Mouse (Mus musculus): Measurements from ENCODE around the gene Cirbp. TPM values are rescaled to one million over a fixed set of nuclear protein-coding genes. Genes with fewer than 3 reads are reported as not detected.

The Cirbp gene
- total RNA-seq, 2 experiments from 2014 or later, result 89.7 to 94.6 TPM

GRCm38 (mm10) chr10:80136952-80137625, 28.7 kb upstream of the Cirbp start:
- peak in 1 of 2 experiments; percentile 44 for DNase-seq (ENCODE audit: low spot score in 2 of 2)

GRCm38 (mm10) chr10:80137626-80138552, 27.9 kb upstream of the Cirbp start:
- DNase-seq (ENCODE audit: low spot score in 2 of 2), result peak in 1 of 2 experiments; percentile 63

- DNase-seq (ENCODE audit: low spot score in 2 of 2), result peak; percentile 74 to 84
Observed at GRCm38 (mm10) chr10:80138553-80139438, 27.0 kb upstream of the Cirbp start, which contains the start of gene Atp5d. Atp5d (plus strand) TSS chr10:80138632.

- no peak for DNase-seq (ENCODE audit: low spot score in 2 of 2)
Observed at GRCm38 (mm10) chr10:80139439-80139775, 26.4 kb upstream of the Cirbp start.

- no peak for DNase-seq (ENCODE audit: low spot score in 2 of 2)
Observed at GRCm38 (mm10) chr10:80139975-80140665, 25.7 kb upstream of the Cirbp start.

- DNase-seq (ENCODE audit: low spot score in 2 of 2), result no peak
Observed at GRCm38 (mm10) chr10:80140666-80141035, 25.1 kb upstream of the Cirbp start, which contains the start of gene Cbarp. Cbarp (minus strand) TSS chr10:80140835.

- DNase-seq (ENCODE audit: low spot score in 2 of 2), result peak; percentile 98
Observed at GRCm38 (mm10) chr10:80141243-80141642, 24.5 kb upstream of the Cirbp start.

GRCm38 (mm10) chr10:80141786-80142529, 23.8 kb upstream of the Cirbp start:
- peak; percentile 94 for DNase-seq (ENCODE audit: low spot score in 2 of 2)

- no peak for DNase-seq (ENCODE audit: low spot score in 2 of 2)
Observed at GRCm38 (mm10) chr10:80142530-80142925, 23.3 kb upstream of the Cirbp start.

- DNase-seq (ENCODE audit: low spot score in 2 of 2), result no peak
Observed at GRCm38 (mm10) chr10:80143664-80144063, 22.1 kb upstream of the Cirbp start.

- no peak for DNase-seq (ENCODE audit: low spot score in 2 of 2)
Observed at GRCm38 (mm10) chr10:80144159-80144558, 21.6 kb upstream of the Cirbp start.

GRCm38 (mm10) chr10:80144864-80145838, 20.6 kb upstream of the Cirbp start:
- peak; percentile 77 to 79 for DNase-seq (ENCODE audit: low spot score in 2 of 2)

- DNase-seq (ENCODE audit: low spot score in 2 of 2), result no peak
Observed at GRCm38 (mm10) chr10:80145896-80146295, 19.9 kb upstream of the Cirbp start.

GRCm38 (mm10) chr10:80146568-80147011, 19.2 kb upstream of the Cirbp start:
- no peak for DNase-seq (ENCODE audit: low spot score in 2 of 2)

GRCm38 (mm10) chr10:80147146-80147718, 18.6 kb upstream of the Cirbp start:
- no peak for DNase-seq (ENCODE audit: low spot score in 2 of 2)

GRCm38 (mm10) chr10:80147719-80148601, 17.8 kb upstream of the Cirbp start, which contains the start of gene Midn:
Midn (plus strand) TSS chr10:80148272.
- peak; percentile 60 to 65 for DNase-seq (ENCODE audit: low spot score in 2 of 2)
